Mouse (Mus musculus) cerebellum, adult 11 months (tissue): ENCODE measurements around the gene Psmb2.

ENCODE experiments used
- DNase-seq: peaks from one replicate; pipeline ENCODE4 v3.0.0; 2022

Psmb2 gene

DNA sequence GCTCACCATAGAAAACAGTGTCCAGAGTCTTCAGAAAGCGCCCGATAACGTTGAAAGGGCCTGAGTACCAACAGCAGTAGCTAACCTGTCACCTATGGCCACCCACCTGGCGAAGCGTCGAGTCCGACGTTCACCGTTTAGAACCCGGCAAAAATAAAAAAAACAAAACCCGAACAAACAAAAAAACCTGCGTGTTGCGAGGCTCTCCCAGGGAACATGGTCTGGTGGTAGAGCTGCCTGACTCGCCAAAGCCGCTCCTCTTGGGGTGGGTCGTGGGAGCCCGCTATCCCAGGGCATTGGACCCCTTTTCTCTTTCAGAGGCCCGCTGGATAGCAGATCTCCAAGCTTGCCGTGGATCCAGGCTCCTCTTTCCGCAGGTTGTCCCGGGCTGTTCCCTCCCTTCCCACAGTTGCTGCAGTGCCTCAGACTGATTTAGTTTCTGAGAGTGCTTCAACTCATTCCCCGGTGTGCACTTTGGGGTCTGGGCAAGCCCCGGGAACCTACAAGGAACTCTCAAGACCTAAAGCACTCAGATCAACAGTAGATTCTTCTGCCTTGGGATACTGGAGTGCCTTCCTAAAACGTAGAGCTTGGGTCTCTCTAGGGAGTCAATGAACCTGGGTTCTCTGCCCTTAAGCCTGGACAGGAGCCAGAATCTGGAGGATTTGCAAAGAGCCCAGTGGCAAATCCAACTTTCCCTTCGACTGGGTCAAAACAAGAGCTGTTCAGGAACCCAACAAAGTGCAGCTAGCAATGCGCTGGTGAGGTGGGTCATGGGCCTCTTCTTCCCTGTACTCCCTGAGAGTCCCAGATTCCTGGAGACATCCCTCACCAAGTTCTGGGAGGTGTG lies 55.3 kb downstream of the Psmb2 start:
- DNase-seq: no peak

DNA sequence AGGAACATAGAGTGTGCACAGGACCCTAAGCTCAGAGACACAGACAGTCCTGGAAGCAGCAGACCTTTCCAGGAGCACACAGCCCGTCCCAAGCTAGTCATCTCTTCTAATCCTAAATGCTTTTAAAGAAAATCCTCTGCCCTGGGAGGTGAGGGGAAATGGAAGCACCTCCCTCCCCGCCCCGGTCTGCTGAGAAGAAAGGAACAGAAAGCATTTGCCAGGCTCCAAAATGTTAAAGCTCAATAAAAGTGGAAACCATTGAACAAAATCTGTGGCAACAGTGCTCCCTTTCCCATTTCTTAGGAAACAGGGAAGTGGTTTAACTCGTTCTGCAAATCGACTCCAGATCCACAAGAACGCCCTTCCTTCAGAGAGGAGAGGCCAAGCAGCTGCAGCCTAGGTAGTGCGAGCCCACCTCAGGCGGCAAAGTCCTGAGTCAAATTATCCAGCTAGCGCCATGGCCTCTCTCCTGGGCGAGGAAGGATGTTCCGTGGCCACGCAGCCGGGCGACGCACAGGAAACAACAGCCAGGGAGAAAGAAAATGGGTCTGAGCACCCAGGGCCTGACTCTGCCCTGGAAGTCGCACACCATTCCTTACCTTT lies 56.7 kb downstream of the Psmb2 start:
- no peak for DNase-seq

DNA sequence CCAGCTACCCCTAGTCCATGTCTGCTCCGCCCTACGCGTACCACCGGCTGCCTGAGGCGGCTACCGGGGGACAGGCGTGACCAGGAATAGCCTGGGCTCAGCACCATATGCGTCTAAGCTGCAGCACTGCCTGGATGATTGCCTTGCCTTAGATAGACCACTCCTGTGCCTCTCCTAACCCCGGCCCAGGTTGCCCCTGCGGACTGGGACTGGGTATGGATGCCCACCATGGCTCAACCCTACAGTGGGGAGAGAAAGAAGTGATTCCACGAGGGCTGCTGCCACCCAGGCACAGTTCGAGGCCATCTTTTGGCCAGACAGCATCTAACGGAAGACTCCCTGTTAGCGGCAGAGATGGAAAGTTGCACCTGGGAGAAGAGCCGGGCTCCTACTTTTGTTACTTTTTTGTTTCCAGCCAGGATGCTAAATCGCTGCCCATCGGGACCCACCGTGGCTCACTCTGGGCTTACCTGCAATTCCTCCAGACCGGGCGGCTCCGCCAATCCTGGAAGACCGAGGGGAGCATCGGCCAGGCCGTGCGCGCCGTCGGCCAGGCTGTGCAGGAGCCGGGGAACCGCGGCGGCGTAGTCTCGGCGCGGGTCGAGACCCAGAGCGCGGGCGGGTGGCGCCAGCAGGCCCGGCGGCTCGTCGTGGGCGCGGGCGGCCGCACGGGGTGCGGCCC lies 57.4 kb downstream of the Psmb2 start:
- DNase-seq: no peak

- DNase-seq: no peak
Observed at GRCm38 (mm10) chr4:126735382-126736000, 58.1 kb downstream of the Psmb2 start.

- DNase-seq: no peak
Observed at GRCm38 (mm10) chr4:126736001-126736414, 58.6 kb downstream of the Psmb2 start, which contains the start of gene Tfap2e. Tfap2e (minus strand) TSS chr4:126736240.

GRCm38 (mm10) chr4:126739966-126740676 lies 62.7 kb downstream of the Psmb2 start:
- no peak for DNase-seq

GRCm38 (mm10) chr4:126741448-126741847 lies 64.0 kb downstream of the Psmb2 start:
- DNase-seq: peak; percentile 75

DNA sequence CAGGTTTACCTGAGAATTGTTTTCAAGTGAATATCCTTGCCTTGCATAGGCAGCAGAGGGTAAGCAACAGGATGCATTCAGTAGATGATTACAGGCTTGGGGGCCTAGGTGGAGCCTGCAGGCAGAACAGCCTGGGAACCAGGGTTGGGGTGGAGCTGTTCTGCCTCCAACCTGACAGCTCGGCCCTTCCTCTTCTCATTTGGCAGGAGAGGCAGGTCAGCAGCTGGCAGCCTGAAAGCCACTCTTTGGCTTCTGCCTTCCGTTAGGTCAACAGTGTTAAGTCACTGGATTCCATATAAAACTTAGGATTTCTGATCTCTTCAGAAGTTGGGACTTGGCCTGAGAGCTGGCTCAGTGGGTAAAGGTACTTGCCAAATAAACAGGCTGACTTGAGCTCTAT lies 65.5 kb downstream of the Psmb2 start:
- no peak for DNase-seq

DNA sequence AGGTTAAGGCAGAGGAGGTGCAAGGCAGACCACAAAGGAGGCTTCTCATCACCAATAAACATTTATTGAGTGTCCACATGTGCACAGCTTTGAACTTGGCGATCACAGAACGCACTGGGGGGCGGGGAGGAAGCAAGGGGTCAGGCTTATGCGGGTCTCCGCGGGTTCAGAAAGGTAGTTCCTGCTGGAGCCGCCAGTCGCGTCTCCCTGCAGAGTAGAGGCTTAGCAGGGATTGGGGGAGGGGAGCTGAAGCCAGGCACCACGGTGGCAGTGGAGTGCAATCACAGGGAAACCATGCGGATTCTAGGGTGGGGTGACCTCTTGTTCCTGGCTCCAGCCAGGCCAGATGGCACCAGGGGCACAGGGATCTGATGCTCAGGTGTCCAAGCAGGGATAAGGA lies 66.3 kb downstream of the Psmb2 start:
- DNase-seq: no peak

DNA sequence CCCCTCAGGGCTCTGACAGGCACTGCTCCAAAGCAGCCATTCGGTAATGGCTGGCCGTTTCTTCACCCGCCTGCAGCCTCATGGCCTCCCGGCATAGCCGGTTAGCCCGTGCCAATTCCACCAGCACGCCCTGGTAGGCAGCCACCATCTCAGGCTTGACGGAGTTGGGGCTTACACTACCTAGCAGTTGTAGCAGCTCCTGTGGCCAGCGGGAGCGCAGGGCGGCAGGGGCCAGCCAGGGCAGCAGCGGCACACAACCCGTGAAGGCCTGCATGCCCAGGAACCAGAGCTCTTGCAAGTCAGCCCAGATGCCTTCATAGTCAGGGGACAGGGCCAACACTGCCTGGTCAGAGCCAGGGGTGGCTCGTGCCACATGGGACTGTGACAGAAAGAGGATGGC lies 67.4 kb downstream of the Psmb2 start:
- DNase-seq: peak; percentile 59

GRCm38 (mm10) chr4:126745506-126746193 lies 68.2 kb downstream of the Psmb2 start:
- peak; percentile 52 for DNase-seq

DNA sequence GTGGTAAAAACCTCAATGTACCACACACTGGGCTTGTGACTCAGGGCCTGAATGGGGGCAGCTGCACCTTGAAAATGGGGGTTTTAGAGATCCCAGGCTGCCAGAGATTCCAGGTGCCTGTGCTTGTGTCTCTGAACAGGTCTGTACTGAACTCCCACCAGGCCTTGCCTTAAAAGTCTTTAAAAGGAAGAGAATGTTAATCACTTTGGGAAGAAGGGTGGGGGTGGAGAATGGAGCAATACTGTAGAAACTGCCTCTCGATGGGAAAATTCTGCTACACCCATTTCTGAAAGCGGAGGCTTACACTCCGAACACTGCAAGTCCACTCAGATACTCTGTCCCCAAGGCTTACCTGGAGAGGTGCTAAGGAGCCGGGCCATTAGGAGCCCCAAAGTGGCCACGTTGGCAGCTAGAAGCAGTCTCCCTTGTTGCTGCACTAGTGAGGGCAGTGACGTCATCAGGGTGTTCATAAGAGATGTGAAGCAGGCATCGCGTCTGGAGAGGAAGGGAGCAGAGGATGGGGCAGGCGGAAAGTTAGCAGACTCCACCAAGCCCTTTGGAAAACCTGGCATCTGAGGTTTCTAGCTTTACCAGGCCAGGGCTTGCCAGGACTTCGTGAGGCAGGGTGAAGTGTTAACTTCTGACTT lies 68.9 kb downstream of the Psmb2 start:
- no peak for DNase-seq

DNA sequence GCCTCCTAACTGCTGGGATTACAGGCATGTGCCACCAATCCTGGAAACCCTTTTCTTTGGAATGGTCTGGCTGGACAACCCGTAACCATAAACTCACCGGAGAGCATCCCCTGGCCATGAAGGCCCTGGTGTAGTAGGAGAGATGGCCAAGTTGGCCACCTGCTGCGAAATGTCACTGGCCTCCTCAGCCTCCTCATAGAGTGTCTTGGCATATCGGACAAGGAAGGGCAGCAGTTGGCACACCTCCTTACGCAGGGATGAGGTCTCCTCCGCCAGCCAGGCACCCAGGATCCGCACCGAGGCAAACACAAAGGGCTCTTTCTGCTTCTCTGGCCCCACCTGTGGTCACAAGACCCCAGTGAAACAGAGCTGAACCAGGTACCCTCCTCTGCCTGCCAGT lies 71.0 kb downstream of the Psmb2 start:
- DNase-seq: peak; percentile 47

DNA sequence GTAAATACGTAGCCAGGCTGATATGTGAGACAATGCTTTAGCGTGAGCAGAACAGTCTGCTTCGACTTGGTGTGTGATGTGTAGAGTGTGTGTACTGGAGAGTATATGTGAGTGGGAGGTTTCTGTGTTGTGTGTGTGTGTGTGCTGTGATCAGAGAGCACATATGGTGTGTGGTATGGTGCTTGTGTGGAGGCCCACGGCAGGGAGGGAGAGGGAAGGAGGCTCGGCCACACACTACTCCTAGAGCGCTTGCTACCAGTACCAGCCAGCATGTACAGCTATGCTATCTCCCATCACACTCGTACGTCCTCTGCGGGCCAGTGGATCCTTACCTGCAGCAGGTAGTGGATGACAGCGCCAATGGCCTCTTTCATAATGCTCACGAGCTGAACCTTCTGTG lies 72.1 kb downstream of the Psmb2 start:
- DNase-seq: no peak

- peak; percentile 79 for DNase-seq
Observed at GRCm38 (mm10) chr4:126750046-126750683, 72.7 kb downstream of the Psmb2 start.

DNA sequence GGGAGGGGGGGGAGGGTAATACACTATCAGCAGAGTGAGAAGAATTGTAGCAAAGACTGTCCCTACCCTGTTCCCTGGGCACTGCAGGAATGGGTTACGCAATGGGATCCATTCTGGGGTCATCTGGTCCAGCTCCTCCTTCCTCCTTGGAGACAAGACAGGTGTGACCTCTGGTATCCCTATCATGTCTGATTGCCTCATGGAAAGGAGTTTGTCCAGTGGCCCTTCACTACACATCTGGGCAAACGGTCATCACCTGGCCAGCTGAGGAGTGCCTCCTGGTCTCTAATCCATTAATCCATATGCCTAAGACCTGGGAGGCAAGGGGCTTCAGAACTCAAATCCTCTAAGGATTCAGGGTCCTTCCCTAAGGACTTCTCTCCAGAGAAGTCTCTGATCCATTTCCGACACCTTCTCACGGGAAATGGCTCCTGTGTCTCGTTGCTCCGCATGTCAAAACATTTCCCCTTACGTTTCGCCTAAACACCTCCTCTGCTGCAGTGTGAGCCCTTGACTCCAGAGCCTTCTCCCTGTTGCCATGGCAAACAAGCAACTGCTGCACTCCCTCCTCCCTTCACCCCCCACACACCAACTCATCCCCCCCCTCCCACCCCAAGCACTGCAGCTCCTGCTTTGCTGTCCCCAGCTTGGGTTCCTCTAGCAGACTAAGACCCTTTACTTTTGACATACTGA lies 73.6 kb downstream of the Psmb2 start:
- DNase-seq: peak; percentile 28

GRCm38 (mm10) chr4:126751556-126752023 lies 74.2 kb downstream of the Psmb2 start:
- DNase-seq: no peak

DNA sequence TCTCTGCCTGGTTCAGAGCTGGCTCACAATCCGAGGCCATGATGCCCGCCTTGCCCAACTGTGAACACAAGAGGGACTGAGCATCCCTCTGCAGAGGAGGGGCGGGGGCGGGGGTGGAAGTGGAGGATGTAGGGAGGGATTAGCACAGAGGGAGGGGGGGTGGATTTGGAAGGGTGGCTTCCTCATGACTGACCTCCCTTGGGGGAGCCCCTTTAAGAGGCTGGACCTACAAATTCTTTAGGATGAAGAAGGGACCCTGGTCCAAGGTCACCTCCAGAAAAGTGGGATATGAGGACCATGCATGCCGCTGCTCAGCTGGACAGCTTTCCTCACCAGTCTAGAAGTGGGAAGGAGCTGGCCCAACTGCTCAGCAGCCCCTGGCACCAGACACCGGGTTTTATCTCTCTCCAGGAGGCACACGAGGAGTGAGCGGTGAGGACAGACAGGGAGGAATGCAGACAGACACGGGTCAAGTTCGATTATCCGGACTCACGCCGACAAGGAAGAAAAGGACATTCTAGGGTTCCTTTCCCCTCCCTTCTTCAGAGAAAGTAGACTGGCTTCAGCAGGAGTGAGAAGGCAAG lies 74.7 kb downstream of the Psmb2 start:
- DNase-seq: peak; percentile 65

- peak; percentile 66 for DNase-seq
Observed at GRCm38 (mm10) chr4:126752608-126753141, 75.2 kb downstream of the Psmb2 start.
